Mouse (Mus musculus) E14TG2a.4 (cell line): ENCODE measurements around the gene Foxred2.

ENCODE experiments used
- CTCF ChIP-seq: conservative IDR thresholded peaks from 2 replicates; pipeline ENCODE4 v1.5.1; 2014; ENCODE audit warnings: low read length
- POU5F1 ChIP-seq: IDR thresholded peaks from 2 replicates; pipeline ENCODE4 v1.6.1; 2014; ENCODE audit warnings: low read length, borderline replicate concordance

DNA sequence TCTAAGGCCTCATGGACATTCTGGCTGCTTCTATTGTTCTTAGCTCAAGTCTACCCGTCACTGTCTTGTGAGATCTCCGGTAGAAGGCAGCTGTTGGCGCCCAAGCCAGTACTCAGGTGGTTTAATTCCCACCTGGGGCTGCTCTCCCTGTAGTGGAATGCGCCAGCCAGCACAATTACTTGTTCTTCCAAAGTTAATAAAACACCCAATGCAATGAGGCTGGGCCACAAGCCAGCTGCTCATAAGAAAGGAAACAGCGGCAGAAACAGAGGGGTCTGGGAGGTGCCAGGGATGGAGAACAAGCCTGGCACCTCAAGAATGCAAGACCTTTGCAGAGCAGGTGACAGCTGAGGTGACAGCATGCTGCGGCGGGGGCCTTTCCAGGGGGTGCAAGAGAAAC is 7.5 kb downstream of the Foxred2 start:
- no peak for TF ChIP-seq POU5F1
- no peak for TF ChIP-seq CTCF
